Mouse (Mus musculus) embryonic stem cell, embryonic (primary cell): ENCODE results near the gene H2-Q1.

Experiments used
- CTCF ChIA-PET, 4 experiments: fragments of 300-600 bp in 2 of 4; fragments of 350-600 bp in 2 of 4; sonication (Branson Sonifier 250); formaldehyde crosslinking; loops; one replicate each; lab custom pipeline; 2022; ENCODE audit warnings: inconsistent platforms in 2 of 4; lab: Charles Lee
- POLR2A ChIA-PET, 4 experiments: fragments of 300-600 bp in 2 of 4; fragments of 350-600 bp in 2 of 4; sonication (Branson Sonifier 250); formaldehyde crosslinking; loops; one replicate each; lab custom pipeline; 2022; ENCODE audit warnings: antibody characterized with exemption in 4 of 4, inconsistent platforms in 1 of 4; lab: Charles Lee

Gene H2-Q1

DNA sequence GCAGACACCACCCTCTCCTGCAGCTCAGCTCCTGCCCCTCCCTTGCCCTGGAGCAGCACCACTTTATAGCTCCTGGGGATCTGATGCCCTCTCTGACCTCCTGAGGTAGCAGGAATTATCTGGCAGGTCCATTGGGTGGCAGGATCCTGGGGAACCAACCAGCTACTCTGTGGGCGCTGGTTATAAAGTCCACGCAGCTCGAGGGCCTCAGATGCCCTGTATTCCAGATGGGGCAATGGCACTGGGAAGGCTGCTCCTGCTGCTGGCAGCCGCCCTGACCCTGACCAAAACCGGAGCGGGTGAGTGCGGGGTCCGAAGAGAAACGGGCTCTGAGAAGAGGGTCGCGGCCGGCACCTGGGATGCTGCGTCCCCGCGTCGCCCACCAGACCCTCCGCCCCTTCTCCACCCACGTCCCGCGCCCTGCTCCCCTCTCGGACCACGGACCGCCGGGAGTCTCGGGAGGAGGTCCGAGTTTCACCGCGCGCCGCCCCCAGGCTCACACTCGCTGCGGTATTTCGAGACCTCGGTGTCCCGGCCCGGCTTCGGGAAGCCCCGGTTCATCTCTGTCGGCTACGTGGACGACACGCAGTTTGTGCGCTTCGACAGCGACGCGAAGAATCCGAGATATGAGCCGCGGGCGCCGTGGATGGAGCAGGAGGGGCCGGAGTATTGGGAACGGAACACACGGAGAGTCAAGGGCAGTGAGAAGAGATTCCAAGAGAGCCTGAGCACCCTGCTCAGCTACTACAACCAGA lies at the start of gene H2-Q1:
TSS of gene H2-Q1 (plus strand) at position 79 of the 755 bp plus-strand sequence.
- CTCF ChIA-PET = no interaction called here
- POLR2A ChIA-PET = interaction anchor here in 1 of 4 experiments (1.0 kb wide), 1 partner anchor 21 kb away, joined by 6 read pairs; the partner anchor contains the start of gene H2-Q2

- ChIA-PET CTCF (interaction anchor here in 2 of 4 experiments (0.7 to 1.4 kb wide), 5 partner anchors 15 to 1302 kb away, joined by 3 to 13 read pairs (median 3); no protein-coding TSS in a partner anchor), POLR2A (interaction anchor here in 1 of 4 experiments (0.6 kb wide), 1 partner anchor 242 kb away, joined by 3 read pairs; no protein-coding TSS in a partner anchor)
Observed at GRCm38 (mm10) chr17:35272249-35272648, 48.0 kb upstream of the H2-Q1 start.

DNA sequence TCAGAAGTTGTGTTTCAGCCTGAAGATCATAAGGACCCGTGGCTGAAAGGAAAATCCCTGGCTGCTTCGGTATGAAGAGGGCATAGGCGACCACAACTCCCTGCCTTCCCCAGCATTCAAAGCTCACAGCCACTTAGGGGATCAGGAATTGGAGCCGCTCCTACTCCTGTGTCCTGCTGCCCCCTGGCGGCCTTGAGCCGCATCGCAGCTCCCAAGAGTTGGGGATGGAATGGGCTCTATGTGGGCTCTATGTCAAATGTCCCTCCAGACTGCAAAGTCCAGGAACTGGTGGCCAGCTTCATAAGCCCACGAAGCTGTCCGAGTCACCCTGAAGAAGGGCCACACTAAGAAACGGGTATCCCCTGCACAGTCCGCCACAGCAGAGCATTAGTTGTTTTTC lies 45.4 kb upstream of the H2-Q1 start:
- CTCF ChIA-PET = interaction anchor here (0.5 to 2.5 kb wide), 79 partner anchors 8 to 1628 kb away, joined by 3 to 63 read pairs (median 4); partner anchors contain the start of genes Ddx39b (in 2 of the 4), Nfkbil1 (in 1 of the 4) and Tnf (in 1 of the 4)
- POLR2A ChIA-PET = interaction anchor here (0.6 to 2.6 kb wide), 24 partner anchors 10 to 1319 kb away, joined by 3 to 14 read pairs (median 3); partner anchors contain the start of gene Ddx39b (in 2 of the 4)

DNA sequence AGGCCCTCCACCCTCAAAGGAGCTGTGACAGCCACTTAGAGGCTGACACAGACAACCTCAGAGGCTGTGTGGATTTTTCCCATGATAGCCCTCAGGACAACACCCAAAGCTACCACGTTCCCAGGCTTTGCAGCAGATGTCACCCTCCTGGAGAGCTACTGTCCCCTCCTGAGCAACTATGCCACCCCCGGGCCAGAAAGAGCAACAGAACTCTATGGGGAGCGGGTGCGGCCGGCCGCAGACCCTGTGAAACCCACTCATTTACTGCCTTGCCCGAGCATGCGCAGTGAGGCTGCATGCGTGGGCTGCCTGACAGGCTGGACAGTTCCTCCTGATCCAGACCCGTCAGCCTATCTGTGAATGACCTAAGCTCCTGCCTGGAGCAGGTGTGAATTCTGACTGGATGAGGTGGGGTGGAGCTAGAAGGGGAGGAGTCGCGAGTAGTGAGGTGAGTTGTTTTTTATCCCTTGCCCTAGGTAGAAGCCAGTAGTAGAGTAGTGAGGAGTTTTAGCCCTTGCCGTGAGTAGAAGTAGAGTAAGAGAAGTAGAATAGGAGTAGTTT lies 43.8 kb upstream of the H2-Q1 start:
- POLR2A ChIA-PET = interaction anchor here in 3 of 4 experiments (0.6 to 1.6 kb wide), 14 partner anchors 18 to 324 kb away, joined by 3 to 5 read pairs (median 3); partner anchors contain the start of gene Ddx39b (in 1 of the 3)
- CTCF ChIA-PET = interaction anchor here in 3 of 4 experiments (0.5 to 2.5 kb wide), 14 partner anchors 18 to 246 kb away, joined by 3 to 17 read pairs (median 4); no protein-coding TSS in a partner anchor

DNA sequence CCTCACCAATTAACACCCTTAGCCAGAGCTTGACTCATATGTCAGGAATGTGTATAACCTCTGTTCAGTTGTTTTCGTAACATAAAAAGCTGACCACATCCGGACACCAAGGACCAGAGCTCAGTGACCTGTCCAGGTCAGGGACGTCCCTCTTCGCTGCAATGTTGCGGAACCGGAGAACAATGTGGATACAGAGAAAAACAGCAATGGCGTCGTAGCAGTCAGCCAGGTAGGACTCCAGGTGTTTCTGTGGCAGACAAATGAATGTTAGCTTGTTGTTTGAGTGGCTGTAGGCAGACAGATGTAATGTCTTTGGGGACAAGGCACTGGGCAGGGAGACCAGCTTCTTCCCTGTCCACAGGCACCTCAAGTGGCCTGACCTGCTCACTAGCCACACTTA lies 42.2 kb upstream of the H2-Q1 start:
- CTCF ChIA-PET = interaction anchor here in 3 of 4 experiments (0.8 to 2.5 kb wide), 8 partner anchors 18 to 1317 kb away, joined by 3 to 17 read pairs (median 5); no protein-coding TSS in a partner anchor

DNA sequence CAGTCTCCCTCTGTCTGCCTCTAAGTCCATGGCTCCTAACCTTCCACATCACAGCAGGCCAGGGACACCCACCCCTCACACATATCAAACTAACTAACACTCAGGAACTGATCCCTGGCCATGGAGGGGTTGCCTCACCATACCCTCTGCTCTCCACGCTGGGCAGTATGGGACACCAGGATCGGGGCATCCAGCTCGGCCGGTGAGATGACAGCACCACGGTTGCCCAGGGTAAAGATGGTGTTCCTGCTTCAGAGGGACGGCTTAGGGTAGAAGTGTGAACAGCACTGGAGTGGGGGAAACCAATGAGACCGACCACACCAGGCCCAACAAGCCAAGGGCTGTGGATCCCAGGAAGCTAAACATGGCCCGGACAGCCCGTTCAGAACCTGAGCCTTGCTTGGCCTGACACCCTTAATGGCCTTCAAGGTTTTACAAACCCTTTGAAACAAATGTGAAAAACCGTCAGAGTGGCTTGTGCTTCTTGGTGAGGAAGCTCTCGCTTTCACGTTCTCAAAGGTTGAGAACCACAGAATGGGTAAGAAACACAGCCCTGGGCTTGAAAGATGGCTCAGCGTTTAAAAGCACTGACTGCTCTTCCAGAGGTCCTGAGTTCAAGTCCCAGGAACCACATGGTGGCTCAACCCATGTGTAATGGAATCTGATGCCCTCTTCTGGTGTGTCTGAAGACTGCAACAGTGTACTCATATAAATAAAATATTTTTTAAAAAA lies 41.1 kb upstream of the H2-Q1 start:
- CTCF ChIA-PET = interaction anchor here in 3 of 4 experiments (1.1 to 1.6 kb wide), 8 partner anchors 17 to 1318 kb away, joined by 3 to 14 read pairs (median 4); no protein-coding TSS in a partner anchor
- POLR2A ChIA-PET = interaction anchor here in 2 of 4 experiments (0.7 to 2.0 kb wide), 8 partner anchors 9 to 1323 kb away, joined by 3 to 9 read pairs (median 4); partner anchors contain the start of genes Atf6b (in 1 of the 2), Rps18 (in 1 of the 2) and Vps52 (in 1 of the 2)

More for the DNA sequence above, 42.2 kb upstream of the H2-Q1 start:
- POLR2A ChIA-PET = interaction anchor here in 2 of 4 experiments (1.1 to 1.9 kb wide), 5 partner anchors 26 to 1322 kb away, joined by 3 to 9 read pairs (median 4); partner anchors contain the start of genes Rps18 (in 1 of the 2) and Vps52 (in 1 of the 2)

- ChIA-PET POLR2A (interaction anchor here in 2 of 4 experiments (0.7 to 2.0 kb wide), 5 partner anchors 10 to 40 kb away, joined by 3 to 7 read pairs (median 3); no protein-coding TSS in a partner anchor), CTCF (interaction anchor here in 3 of 4 experiments (0.9 to 1.2 kb wide), 4 partner anchors 22 to 194 kb away, joined by 3 to 4 read pairs (median 3); no protein-coding TSS in a partner anchor)
Observed at GRCm38 (mm10) chr17:35280276-35280675, 39.9 kb upstream of the H2-Q1 start.

- CTCF ChIA-PET = interaction anchor here in 2 of 4 experiments (1.0 to 2.4 kb wide), 4 partner anchors 11 to 16 kb away, joined by 5 to 10 read pairs (median 8); no protein-coding TSS in a partner anchor
- POLR2A ChIA-PET = interaction anchor here in 1 of 4 experiments (0.6 kb wide), 1 partner anchor 11 kb away, joined by 3 read pairs; no protein-coding TSS in a partner anchor
Observed at GRCm38 (mm10) chr17:35285431-35285830, 34.8 kb upstream of the H2-Q1 start.

GRCm38 (mm10) chr17:35295796-35296195 lies 24.4 kb upstream of the H2-Q1 start:
- CTCF ChIA-PET = interaction anchor here (0.6 to 1.8 kb wide), 25 partner anchors 8 to 1323 kb away, joined by 3 to 14 read pairs (median 3); partner anchors contain the start of gene H2-K1 (in 1 of the 4)
- POLR2A ChIA-PET = interaction anchor here in 2 of 4 experiments (0.6 to 0.8 kb wide), 2 partner anchors 26 to 1293 kb away, joined by 3 read pairs; no protein-coding TSS in a partner anchor

DNA sequence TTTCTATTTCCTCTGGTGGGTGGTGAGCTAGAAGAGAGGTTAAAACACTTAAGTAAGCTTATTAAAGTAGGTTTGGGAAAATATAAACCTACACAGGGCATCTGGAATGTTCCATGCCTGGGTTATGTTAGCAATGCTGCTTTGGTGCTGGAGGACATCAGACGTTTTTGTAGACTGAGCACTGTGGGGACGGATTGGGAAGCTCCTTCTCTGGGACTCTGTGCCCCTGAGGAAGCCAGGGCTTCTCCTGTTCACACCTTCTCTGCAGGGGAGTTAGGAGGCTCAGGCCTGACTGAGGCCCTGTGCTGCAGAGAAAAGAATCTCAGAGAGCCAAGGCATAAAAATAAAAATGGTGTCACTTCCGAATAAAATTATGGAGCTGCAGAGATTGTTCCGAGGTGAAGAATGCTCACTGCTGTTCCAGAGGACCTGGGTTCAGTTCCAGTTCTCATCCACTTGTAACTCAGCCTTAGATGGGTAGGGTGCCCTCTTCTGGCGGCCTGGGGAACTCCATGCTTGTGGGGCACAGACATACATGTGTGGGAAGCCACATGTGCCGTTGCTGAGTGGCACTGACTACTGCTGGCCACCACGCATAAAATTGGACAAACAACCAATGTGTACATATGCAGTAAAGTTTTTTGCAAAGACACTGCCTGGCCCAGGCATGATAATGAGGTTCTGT lies 19.8 kb upstream of the H2-Q1 start:
- ChIA-PET POLR2A (interaction anchor here in 2 of 4 experiments (0.6 to 0.7 kb wide), 2 partner anchors 1331 kb away, joined by 6 to 12 read pairs; no protein-coding TSS in a partner anchor), CTCF (interaction anchor here in 3 of 4 experiments (0.6 to 1.8 kb wide), 9 partner anchors 16 to 1788 kb away, joined by 3 to 28 read pairs (median 5); no protein-coding TSS in a partner anchor)

GRCm38 (mm10) chr17:35301645-35302258 lies 18.5 kb upstream of the H2-Q1 start:
- POLR2A ChIA-PET = interaction anchor here in 3 of 4 experiments (1.0 to 1.1 kb wide), 5 partner anchors 47 to 133 kb away, joined by 3 to 5 read pairs (median 4); partner anchors contain the start of gene Ddx39b (in 1 of the 3)
- CTCF ChIA-PET = interaction anchor here (0.5 to 4.3 kb wide), 66 partner anchors 9 to 1542 kb away, joined by 3 to 70 read pairs (median 4); partner anchors contain the start of genes Agpat1 (in 1 of the 4), Ddx39b (in 1 of the 4), H2-Q2 (in 1 of the 4) and Rnf5 (in 1 of the 4)

DNA sequence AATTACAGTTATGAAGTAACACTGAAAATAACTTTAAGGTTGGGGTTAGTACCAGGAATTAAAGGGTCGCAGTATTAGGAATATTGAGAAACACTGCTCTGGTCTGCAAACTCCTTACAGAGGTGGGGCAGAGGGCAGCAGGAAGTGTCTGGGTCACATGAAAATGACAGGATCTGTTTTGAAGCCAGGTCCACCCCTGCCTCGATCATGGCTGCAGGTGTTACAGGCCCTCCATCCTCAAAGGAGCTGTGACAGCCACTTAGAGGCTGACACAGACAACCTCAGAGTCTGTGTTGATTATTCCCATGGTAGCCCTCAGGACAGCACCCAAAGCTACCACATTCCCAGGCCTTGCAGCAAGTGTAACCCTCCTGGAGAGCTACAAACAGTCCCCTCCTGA lies 16.9 kb upstream of the H2-Q1 start:
- ChIA-PET POLR2A (interaction anchor here in 1 of 4 experiments (1.4 kb wide), 1 partner anchor 1337 kb away, joined by 8 read pairs; no protein-coding TSS in a partner anchor), CTCF (interaction anchor here in 3 of 4 experiments (0.7 to 4.3 kb wide), 11 partner anchors 8 to 1342 kb away, joined by 3 to 70 read pairs (median 5); no protein-coding TSS in a partner anchor)

GRCm38 (mm10) chr17:35303756-35304350 lies 16.4 kb upstream of the H2-Q1 start:
- ChIA-PET CTCF (interaction anchor here (0.6 to 4.3 kb wide), 13 partner anchors 8 to 1338 kb away, joined by 3 to 70 read pairs (median 3); no protein-coding TSS in a partner anchor), POLR2A (interaction anchor here in 1 of 4 experiments (1.0 to 1.4 kb wide), 2 partner anchors 216 to 1338 kb away, joined by 3 to 8 read pairs; no protein-coding TSS in a partner anchor)

- ChIA-PET CTCF (interaction anchor here (0.7 to 4.3 kb wide), 9 partner anchors 9 to 1338 kb away, joined by 3 to 70 read pairs (median 4); no protein-coding TSS in a partner anchor), POLR2A (interaction anchor here in 1 of 4 experiments (1.0 to 1.4 kb wide), 2 partner anchors 216 to 1339 kb away, joined by 3 to 8 read pairs; no protein-coding TSS in a partner anchor)
Observed at GRCm38 (mm10) chr17:35304478-35304877, 15.7 kb upstream of the H2-Q1 start.

- ChIA-PET CTCF (interaction anchor here in 3 of 4 experiments (1.3 to 4.3 kb wide), 4 partner anchors 30 to 1339 kb away, joined by 4 to 70 read pairs (median 8); no protein-coding TSS in a partner anchor), POLR2A (interaction anchor here in 3 of 4 experiments (0.5 to 1.0 kb wide), 3 partner anchors 63 to 471 kb away, joined by 3 read pairs; partner anchors contain the start of gene Ddx39b (in 1 of the 3))
Observed at GRCm38 (mm10) chr17:35304921-35305320, 15.3 kb upstream of the H2-Q1 start.
